Mouse (Mus musculus) skeletal muscle tissue, adult 2 months (tissue): ENCODE measurements around the gene Ino80d.

ENCODE experiments used
- DNase-seq: peaks from one replicate; pipeline ENCODE4 v3.0.0-alpha.2; 2012; ENCODE audit warnings: low read depth, low spot score

Ino80d gene

GRCm38 (mm10) chr1:62991021-62991420 lies 123.4 kb downstream of the Ino80d start:
- no peak for DNase-seq

GRCm38 (mm10) chr1:62987561-62987960 lies 126.9 kb downstream of the Ino80d start:
- DNase-seq, result no peak

- DNase-seq, result peak; percentile 13
These were observed 128.2 kb downstream of the Ino80d start for GRCm38 (mm10) chr1:62986267-62986666.

DNA sequence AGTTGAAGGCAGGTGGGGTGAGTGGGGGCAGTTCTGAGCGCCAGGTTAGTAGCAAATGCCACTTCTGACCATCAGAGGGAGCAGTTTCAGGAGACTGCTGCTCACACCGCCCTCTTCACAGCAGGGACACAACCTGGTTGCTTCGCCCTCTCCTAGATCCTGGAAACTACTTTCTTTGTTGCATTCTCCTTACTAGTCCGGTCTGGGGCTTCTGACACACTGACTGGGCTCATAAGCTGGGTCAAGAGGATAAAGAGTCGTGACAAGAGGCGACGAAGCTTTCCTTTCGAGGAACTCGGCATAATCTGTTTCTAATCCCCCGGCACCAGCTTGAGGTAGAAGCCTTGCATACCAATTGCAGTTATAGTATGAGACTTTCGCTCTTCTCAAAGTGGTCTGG lies 129.9 kb downstream of the Ino80d start:
- DNase-seq, result no peak

- DNase-seq, result no peak
These were observed 137.7 kb downstream of the Ino80d start for GRCm38 (mm10) chr1:62976742-62977141.

GRCm38 (mm10) chr1:62966885-62967284 lies 147.6 kb downstream of the Ino80d start:
- no peak for DNase-seq

GRCm38 (mm10) chr1:62964291-62964690 lies 150.2 kb downstream of the Ino80d start:
- DNase-seq, result peak; percentile 27

GRCm38 (mm10) chr1:62956942-62957645 lies 157.4 kb downstream of the Ino80d start:
- DNase-seq, result no peak

DNA sequence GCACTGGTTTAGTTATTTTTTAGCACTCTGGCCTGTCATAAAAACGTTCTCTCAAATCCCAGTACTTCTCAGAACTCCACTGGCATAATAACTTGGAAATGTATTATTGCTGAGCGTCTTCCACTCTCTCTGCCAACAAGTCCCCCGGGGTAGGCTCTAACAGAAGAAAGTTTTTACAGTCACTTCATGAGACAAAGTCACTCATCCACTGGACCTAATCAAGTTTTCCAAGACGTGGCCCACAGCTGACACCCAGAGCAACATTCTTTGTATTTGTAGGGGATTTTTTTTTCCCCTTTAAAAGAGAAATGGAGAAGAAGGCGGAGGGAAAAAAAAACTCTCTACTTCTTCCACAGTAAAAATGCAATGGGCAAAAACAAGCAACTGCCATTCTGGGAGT lies 157.9 kb downstream of the Ino80d start:
- DNase-seq, result no peak

DNA sequence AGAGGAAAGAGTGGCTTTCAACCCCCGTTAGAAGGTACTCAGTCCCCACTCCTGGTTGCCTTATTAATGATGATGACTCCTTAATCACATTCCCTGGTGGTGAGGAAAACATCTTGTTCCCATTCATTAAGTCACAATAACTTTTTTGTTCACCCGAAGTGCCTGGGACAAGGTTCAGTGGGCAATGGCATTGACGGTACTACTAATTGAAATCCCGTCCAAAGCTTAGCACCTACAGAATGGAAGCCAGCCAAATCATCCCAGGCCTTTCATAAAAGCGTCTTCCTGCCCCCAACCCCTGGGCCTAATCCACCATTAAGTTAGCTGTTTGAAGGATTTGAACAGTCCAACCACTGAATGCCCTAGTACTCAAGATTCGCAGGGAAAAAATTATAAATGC lies 159.1 kb downstream of the Ino80d start:
- no peak for DNase-seq

DNA sequence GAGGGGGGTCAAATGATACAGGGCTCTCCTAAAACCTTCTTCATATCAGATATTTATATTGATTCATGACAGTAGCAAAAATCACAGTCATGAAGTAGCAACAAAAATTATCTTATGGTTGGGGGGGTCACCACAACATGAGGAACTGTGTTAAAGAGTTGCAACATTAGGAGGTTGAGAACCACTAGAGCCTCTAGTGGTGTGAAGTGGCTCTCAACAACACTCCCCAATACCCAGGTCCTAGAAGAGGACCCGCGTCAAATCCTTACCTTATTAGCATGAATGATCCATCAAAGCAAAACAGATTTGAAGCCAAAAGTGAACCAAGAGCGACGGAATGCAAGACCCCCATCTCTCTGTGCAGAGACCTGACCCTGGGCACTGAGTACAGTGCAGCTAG lies 161.4 kb downstream of the Ino80d start:
- no peak for DNase-seq

DNA sequence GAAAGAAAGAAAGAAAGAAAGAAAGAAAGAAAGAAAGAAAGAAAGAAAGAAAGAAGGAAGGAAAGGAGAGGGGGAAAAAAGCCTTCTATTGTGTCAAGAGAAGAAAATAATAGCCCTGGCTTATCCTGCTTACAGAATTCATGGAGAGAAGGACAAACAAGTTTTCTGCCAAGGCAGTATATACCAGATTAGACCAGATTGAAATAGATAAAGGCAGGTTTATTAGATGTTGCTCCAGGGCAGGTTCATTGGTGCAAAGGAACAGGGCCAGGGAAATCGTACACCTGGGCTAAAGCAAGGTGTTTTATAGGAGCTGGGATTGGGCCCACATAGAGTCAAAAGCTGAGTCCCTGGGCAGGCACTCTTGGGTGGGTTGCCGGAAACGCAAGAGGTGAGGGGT lies 162.1 kb downstream of the Ino80d start:
- DNase-seq, result no peak

GRCm38 (mm10) chr1:62951067-62951809 lies 163.2 kb downstream of the Ino80d start:
- peak; percentile 60 for DNase-seq

DNA sequence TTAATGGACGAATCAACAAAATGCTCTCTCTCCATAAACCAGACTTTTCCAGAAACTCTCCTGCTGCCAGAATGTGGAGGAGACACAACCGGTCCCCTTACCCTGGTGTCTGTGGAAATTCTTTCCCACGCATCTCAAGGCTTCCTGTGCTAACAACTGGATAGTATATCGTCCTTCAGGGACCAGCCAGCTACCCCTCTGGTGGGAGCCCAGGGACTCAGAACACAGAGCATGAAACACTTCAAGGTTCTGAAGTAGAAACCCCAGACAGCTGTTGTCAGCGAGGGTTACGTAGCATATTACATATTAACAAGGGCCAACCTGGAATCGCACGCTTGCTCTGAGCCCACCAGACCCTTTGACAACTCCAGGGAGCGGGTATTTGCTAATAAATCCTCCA lies 163.9 kb downstream of the Ino80d start:
- no peak for DNase-seq

- no peak for DNase-seq
These were observed 166.7 kb downstream of the Ino80d start for GRCm38 (mm10) chr1:62947807-62948206.

DNA sequence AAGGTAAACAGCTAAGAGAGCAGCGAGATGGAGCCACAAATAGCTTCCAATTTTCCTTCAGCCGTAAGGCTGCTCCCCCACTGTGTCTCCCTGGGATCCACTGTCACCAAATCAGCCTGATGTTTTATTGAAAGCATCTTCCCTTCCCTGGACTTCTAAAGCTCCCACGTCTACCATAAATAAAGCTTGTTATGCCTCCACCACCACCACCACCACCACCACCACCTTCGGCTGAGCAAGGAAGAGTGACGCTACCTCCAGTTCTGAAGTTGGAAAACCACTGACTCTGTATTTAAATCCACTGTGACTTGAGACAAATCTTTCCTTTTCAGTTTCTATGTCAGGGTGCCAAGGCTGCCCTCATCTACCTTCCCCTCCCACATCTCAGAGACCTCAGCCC lies 167.5 kb downstream of the Ino80d start:
- no peak for DNase-seq

DNA sequence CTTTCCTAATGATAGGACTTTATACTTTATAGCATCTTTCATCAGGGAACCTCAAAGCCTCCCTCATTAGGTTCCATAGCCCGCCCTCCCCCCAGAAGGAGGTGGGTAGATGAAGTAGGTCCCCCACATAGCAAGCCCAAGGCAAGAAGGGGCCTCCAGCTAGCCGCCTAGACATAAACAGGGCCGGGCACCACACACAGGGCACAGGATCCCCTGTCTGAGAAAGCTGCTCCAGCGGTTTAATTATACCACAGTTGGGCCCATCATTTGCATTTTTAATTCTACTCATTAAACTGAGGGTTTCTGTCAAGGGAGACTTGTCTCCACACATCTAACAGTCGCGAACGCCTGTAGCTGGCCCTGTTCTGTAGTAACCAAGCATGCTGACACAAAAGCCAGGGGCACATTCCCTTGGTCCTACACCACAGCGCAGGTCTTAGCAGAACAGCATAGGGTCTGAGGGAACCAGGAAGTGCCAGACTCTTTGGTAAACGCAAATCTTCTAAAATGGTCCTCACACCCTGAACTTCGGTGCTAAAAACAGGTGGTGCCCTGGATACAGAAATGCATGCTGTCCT lies 179.6 kb downstream of the Ino80d start:
- DNase-seq, result no peak

DNA sequence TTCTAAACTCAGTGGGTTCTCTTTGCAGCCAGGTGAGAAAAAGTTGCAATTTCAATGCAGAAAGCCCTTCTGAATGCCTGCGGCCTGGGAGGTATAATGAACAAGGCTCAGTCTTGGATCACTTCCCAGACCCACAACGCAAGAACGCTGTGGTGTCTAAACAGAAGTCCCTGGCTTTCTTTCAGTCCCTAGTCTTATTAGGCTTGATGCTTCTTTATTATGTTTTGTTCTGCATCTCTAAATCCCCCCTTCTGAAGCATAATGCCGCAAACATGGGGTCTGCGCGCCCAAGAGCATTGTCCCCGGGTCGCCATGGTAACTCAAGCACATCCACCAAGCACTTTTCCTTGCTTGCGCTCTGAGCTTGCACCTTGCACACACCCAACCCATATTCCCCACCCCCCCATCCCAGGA lies 180.4 kb downstream of the Ino80d start:
- no peak for DNase-seq

- no peak for DNase-seq
These were observed 181.0 kb downstream of the Ino80d start for GRCm38 (mm10) chr1:62933288-62934099.

GRCm38 (mm10) chr1:62929477-62929876 lies 185.0 kb downstream of the Ino80d start:
- peak; percentile 38 for DNase-seq

GRCm38 (mm10) chr1:62919219-62919618 lies 195.2 kb downstream of the Ino80d start:
- no peak for DNase-seq

DNA sequence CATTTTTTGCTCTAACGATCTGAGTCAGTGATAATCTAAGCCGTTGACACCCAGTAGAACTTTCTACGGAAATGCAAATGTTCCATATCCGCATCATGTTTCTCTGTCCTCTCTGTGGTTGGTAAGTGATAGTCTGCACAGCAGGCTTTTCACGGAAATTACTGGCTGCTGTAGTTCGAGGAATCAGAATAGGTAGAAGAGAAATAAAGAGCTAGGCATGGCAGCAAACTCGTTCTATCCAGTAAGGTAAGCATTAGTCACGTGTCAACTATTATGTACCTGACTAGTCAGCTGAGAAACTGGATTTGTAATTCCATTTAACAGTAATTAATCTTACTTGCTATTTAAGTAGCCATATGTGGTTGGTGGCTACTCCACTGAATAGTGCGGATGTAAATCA lies 197.9 kb downstream of the Ino80d start:
- no peak for DNase-seq
